In genomic region chr2:105397446-105398211, GRCm38 (mm10) we compare ENCODE assay signal across 8 mouse cellular contexts. TPM values are rescaled to one million over a fixed set of nuclear protein-coding genes. Genes with fewer than 3 reads are reported as not detected.
DNase-seq lines count a peak whose midpoint lies in the region; ATAC-seq and TF ChIP-seq lines count a peak whose summit lies in the region.

No protein-coding gene starts in this region.

- peaks cover 26% of the 10 kb centered on the region for H3K4me1 ChIP-seq in kidney, embryonic 16.5 days (ENCODE audit: insufficient read depth, low read length)
- no peaks in the 10 kb centered on the region for H3K4me1 ChIP-seq in kidney, adult 2 months (ENCODE audit: control insufficient read depth, insufficient read depth, low read length)
- H3K4me1 ChIP-seq in cortical plate, adult 2 months (ENCODE audit: control insufficient read depth, insufficient read depth, low read length): no peaks in the 10 kb centered on the region
- peaks cover 23% of the 10 kb centered on the region for H3K4me1 ChIP-seq in intestine, embryonic 14.5 days (replicated peaks; ENCODE audit: control insufficient read depth, insufficient read depth, low read length)
- peaks cover 31% of the 10 kb centered on the region for H3K4me1 ChIP-seq in neural tube, embryonic 13.5 days (replicated peaks)

- TF ChIP-seq POLR2A in kidney, adult 2 months (IDR thresholded peaks at IDR 0.05; ENCODE audit: low read depth, low read length): no peak
- no peak for TF ChIP-seq POLR2A in cortical plate, adult 2 months (IDR thresholded peaks at IDR 0.05; ENCODE audit: extremely low read depth, insufficient read depth, low read length)

- peaks cover 21% of the 10 kb centered on the region for H3K36me3 ChIP-seq in kidney, embryonic 16.5 days (ENCODE audit: insufficient read depth, low read length)
- H3K36me3 ChIP-seq in kidney, adult 2 months (ENCODE audit: control insufficient read depth, insufficient read depth, low read length): no peaks in the 10 kb centered on the region
- peaks cover 30% of the 10 kb centered on the region for H3K36me3 ChIP-seq in intestine, embryonic 14.5 days (ENCODE audit: control insufficient read depth, insufficient read depth, low read length)
- peaks cover 9% of the 10 kb centered on the region; the same call in 1 of the 2 replicates for H3K36me3 ChIP-seq in neural tube, embryonic 13.5 days

- H3K9ac ChIP-seq in kidney, embryonic 16.5 days (replicated peaks; ENCODE audit: low read length): peak overlapping the region; percentile 94
- H3K9ac ChIP-seq in intestine, embryonic 14.5 days (ENCODE audit: low read length): peak overlapping the region; percentile 89
- peak overlapping the region; percentile 81 for H3K9ac ChIP-seq in neural tube, embryonic 13.5 days

- H3K9me3 ChIP-seq in kidney, embryonic 16.5 days (ENCODE audit: low read length): no peaks in the 10 kb centered on the region
- H3K9me3 ChIP-seq in intestine, embryonic 14.5 days (ENCODE audit: control insufficient read depth, low read length): no peaks in the 10 kb centered on the region
- no peaks in the 10 kb centered on the region for H3K9me3 ChIP-seq in neural tube, embryonic 13.5 days

- peak overlapping the region; percentile 95; the same call in 1 of the 2 replicates for H3K27ac ChIP-seq in kidney, embryonic 16.5 days (ENCODE audit: low read length)
- no peak overlapping the region for H3K27ac ChIP-seq in kidney, adult 2 months (ENCODE audit: insufficient read depth, low read depth, low read length)
- no peak overlapping the region for H3K27ac ChIP-seq in cortical plate, adult 2 months (ENCODE audit: insufficient read depth, low read length)
- H3K27ac ChIP-seq in intestine, embryonic 14.5 days (ENCODE audit: low read depth): no peak overlapping the region
- H3K27ac ChIP-seq in neural tube, embryonic 13.5 days (replicated peaks): peak overlapping the region; percentile 88; the same call in 1 of the 2 replicates

- no peak for DNase-seq in kidney, adult 2 months
- no peak for DNase-seq in intestine, embryonic 14.5 days (ENCODE audit: low spot score)
- no peak for DNase-seq in layer of hippocampus, postnatal 36 days
- no peak for DNase-seq in T-cell, adult 2 months (ENCODE audit: low spot score)
- DNase-seq in cerebellum, adult 9-10 months: no peak

- TF ChIP-seq CTCF in kidney, adult 2 months (conservative IDR thresholded peaks at IDR 0.05; ENCODE audit: insufficient read depth, insufficient read length, low read depth, low read length): no peak
- no peak for TF ChIP-seq CTCF in cortical plate, adult 2 months (IDR thresholded peaks at IDR 0.05; ENCODE audit: extremely low read depth, insufficient read depth, low read length)

- ATAC-seq in kidney, embryonic 16.5 days (ENCODE audit: low FRiP score, low TSS enrichment): no peak
- no peak for ATAC-seq in intestine, embryonic 14.5 days (replicated peaks; ENCODE audit: low FRiP score, low TSS enrichment, low read depth)
- no peak for ATAC-seq in neural tube, embryonic 13.5 days (ENCODE audit: low read depth)

- peak overlapping the region; percentile 84 for H3K4me3 ChIP-seq in kidney, embryonic 16.5 days (ENCODE audit: low read length)
- no peak overlapping the region for H3K4me3 ChIP-seq in kidney, adult 2 months (ENCODE audit: insufficient read depth, low read depth, low read length)
- peak overlapping the region; percentile 94; the same call in 1 of the 2 replicates for H3K4me3 ChIP-seq in cortical plate, adult 2 months (ENCODE audit: insufficient read depth, low read length)
- H3K4me3 ChIP-seq in intestine, embryonic 14.5 days (ENCODE audit: low read depth, low read length): peak overlapping the region; percentile 80
- peak overlapping the region; percentile 66 for H3K4me3 ChIP-seq in neural tube, embryonic 13.5 days

- H3K27me3 ChIP-seq in kidney, embryonic 16.5 days (ENCODE audit: insufficient read depth, low read length): no peaks in the 10 kb centered on the region; the same call in none of the 2 replicates
- no peaks in the 10 kb centered on the region for H3K27me3 ChIP-seq in kidney, adult 2 months (replicated peaks; ENCODE audit: control insufficient read depth, insufficient read depth, low read length)
- no peaks in the 10 kb centered on the region for H3K27me3 ChIP-seq in intestine, embryonic 14.5 days (replicated peaks; ENCODE audit: control insufficient read depth, insufficient read depth, low read length)
- H3K27me3 ChIP-seq in neural tube, embryonic 13.5 days: peaks cover 24% of the 10 kb centered on the region

- peak overlapping the region; percentile 73 for H3K4me2 ChIP-seq in kidney, embryonic 16.5 days (replicated peaks; ENCODE audit: low read depth, low read length)
- H3K4me2 ChIP-seq in intestine, embryonic 14.5 days (ENCODE audit: low read length): peak overlapping the region; percentile 68
- H3K4me2 ChIP-seq in neural tube, embryonic 13.5 days: peak overlapping the region; percentile 95

- 20% methylated on average over 5 of the region's 5 CpGs for WGBS in kidney, embryonic 16.5 days
- WGBS in kidney, adult 2 months: 56% methylated on average over 5 of the region's 5 CpGs
- 36% methylated on average over 5 of the region's 5 CpGs for WGBS in intestine, embryonic 14.5 days
- 21% methylated on average over 5 of the region's 5 CpGs for WGBS in neural tube, embryonic 13.5 days

RNA-seq across cellular contexts. Expression of gene Rcn1, which starts 1.5 kb away (rescaled TPM):
- 208 and 225 TPM in 2 replicates for polyA plus RNA-seq in kidney, embryonic 16.5 days (2015; fragmentation: Nextera tagmentation; extraction: Ambion mirVana)
- polyA plus RNA-seq in kidney, adult 2 months (2012; rRNA removed): 5.3 and 5.4 TPM in 2 replicates
- 14.5 and 15.8 TPM in 2 replicates for polyA plus RNA-seq in cortical plate, adult 2 months (2012; rRNA removed)
- polyA plus RNA-seq in intestine, embryonic 14.5 days (2014; fragmentation: Nextera tagmentation; extraction: Ambion mirVana): 122 and 143 TPM in 2 replicates
- polyA plus RNA-seq in neural tube, embryonic 13.5 days (2015; fragmentation: Nextera tagmentation; extraction: Ambion mirVana): 83.3 and 94.6 TPM in 2 replicates
- 10 to 100 TPM; 15.4 to 17.1 TPM for total RNA-seq in layer of hippocampus, postnatal 36 days (2021)

Comparison
In these comparisons a context has a peak if more than half of its experiments do, and no peak if none do; other contexts are left out.
1. H3K27ac ChIP-seq: peak in kidney, embryonic 16.5 days (single experiment) and neural tube, embryonic 13.5 days (single experiment); none in kidney, adult 2 months (single experiment), cortical plate, adult 2 months (single experiment) and intestine, embryonic 14.5 days (single experiment).
2. Peak in every context shown above with its lines, with median percentiles within 50 percentile points of each other: H3K4me2 ChIP-seq and H3K9ac ChIP-seq.